Mouse (Mus musculus) hindbrain, embryonic 14.5 days (tissue): ENCODE measurements around the gene Psmb10. TPM values are rescaled to one million over a fixed set of nuclear protein-coding genes. Genes with fewer than 3 reads are reported as not detected.

Experiments
- ATAC-seq: fragments of 200-750 bp; cut with Nextera tagmentation; 2 replicates; pipeline ENCODE4 v1.8.0; 2017; ENCODE audit warnings: moderate number of reproducible peaks, mild to moderate bottlenecking, moderate TSS enrichment, moderate library complexity; ENCODE audit not compliant: low FRiP score
- DNase-seq: peaks from one replicate; pipeline ENCODE4 v3.0.0-alpha.2; 2015; ENCODE audit warnings: low spot score
- H3K27ac ChIP-seq: fragments of 300-500 bp; sonication (generic); 2 replicates; pipeline ENCODE4 v1.5.1; 2014; ENCODE audit warnings: mild to moderate bottlenecking, moderate library complexity
- H3K27me3 ChIP-seq: fragments of 300-500 bp; sonication (generic); 2 replicates; pipeline ENCODE4 v1.6.1; 2014; ENCODE audit warnings: mild to moderate bottlenecking, low read length, mixed read lengths; ENCODE audit not compliant: control insufficient read depth, insufficient read depth
- H3K36me3 ChIP-seq: fragments of 300-500 bp; sonication (generic); replicated peaks from 2 replicates; pipeline ENCODE4 v1.6.1; 2014; ENCODE audit not compliant: control insufficient read depth, insufficient read depth
- H3K4me1 ChIP-seq: fragments of 300-500 bp; sonication (generic); replicated peaks from 2 replicates; pipeline ENCODE4 v1.6.1; 2014; ENCODE audit warnings: antibody characterized with exemption, low read length, mixed read lengths; ENCODE audit not compliant: control insufficient read depth, insufficient read depth
- H3K4me2 ChIP-seq: fragments of 300-500 bp; sonication (generic); replicated peaks from 2 replicates; pipeline ENCODE4 v1.6.1; 2014; ENCODE audit warnings: mild to moderate bottlenecking, moderate library complexity
- H3K4me3 ChIP-seq: fragments of 300-500 bp; sonication (generic); replicated peaks from 2 replicates; pipeline ENCODE4 v1.5.1; 2014; ENCODE audit warnings: mild to moderate bottlenecking, low read length
- H3K9ac ChIP-seq: fragments of 300-500 bp; sonication (generic); 2 replicates; pipeline ENCODE4 v1.6.1; 2014
- H3K9me3 ChIP-seq: fragments of 300-500 bp; sonication (generic); 2 replicates; pipeline ENCODE4 v1.6.1; 2016; ENCODE audit warnings: low read length; ENCODE audit not compliant: control insufficient read depth
- WGBS: fragments of 180-500 bp; shearing (Covaris S2); extraction: QIAGEN DNeasy Blood & Tissue Kit; methylation state at CpG from one replicate; pipeline ENCODE4 v1.1.7; 2014; 5-methylcytosine and 5-hydroxymethylcytosine counted together
- microRNA-seq: library from miRNA; unstranded; fragments of <30 nt; microRNA quantifications from one replicate; pipeline ENCODE4, GENCODE M21; 2016
- polyA plus RNA-seq: library from polyadenylated mRNA; unstranded; fragments of >200 nt; fragmentation: Nextera tagmentation; extraction: Ambion mirVana; gene quantifications from 2 replicates; pipeline ENCODE4 v1.2.1, GENCODE M21; 2014

Psmb10 gene
- polyA plus RNA-seq, 1 experiment from 2014 or later = 79.8 TPM

DNA sequence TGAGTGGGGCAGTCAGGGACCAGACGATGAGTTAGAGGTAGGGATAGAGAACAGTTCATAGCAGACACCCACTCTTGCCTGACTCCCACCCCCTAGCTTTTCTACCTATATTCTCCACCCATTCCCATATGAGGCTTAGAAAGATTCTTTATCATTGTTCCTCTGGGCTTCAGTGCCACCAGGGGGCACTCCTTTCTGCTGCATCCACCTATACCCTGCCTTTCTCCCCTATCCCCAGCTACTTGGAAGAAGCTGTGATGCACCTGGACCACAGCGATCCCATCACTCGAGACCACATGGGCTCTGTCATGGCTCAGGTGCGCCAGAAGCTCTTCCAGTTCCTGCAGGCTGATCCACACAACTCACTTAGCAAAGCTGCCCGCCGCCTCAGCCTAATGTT is 45.8 kb downstream of the Psmb10 start:
- Histone ChIP-seq H3K27me3 (no peaks in the 10 kb centered on the region), H3K4me3 (no peak overlapping the region), H3K9ac (no peak overlapping the region), H3K36me3 (peaks cover 66% of the 10 kb centered on the region), H3K4me2 (no peak overlapping the region), H3K9me3 (no peaks in the 10 kb centered on the region), H3K27ac (no peak overlapping the region), H3K4me1 (0 out of 2 replicates have a peak, but pooled peaks cover 4% of the 10 kb centered on the region)
- ATAC-seq (no peak), DNase-seq (no peak)
- WGBS = 90% methylated on average over 6 of the region's 6 CpGs

DNA sequence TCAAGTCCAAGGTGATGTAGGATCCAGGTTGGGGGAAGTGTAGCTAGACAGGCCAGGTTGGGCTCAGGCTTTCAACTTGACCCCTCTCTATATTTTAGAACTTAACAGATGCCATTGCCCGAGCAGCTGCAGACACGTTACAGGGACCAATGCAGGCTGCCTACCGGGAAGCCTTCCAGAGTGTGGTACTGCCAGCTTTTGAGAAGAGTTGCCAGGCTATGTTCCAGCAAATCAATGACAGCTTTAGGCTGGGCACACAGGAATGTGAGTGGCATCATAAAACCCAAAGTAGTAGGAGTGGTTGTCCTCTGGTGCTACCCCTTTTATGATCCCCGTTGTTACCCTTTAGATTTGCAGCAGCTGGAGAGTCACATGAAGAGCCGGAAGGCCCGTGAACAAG is 47.4 kb downstream of the Psmb10 start:
- Histone ChIP-seq H3K9me3 (no peaks in the 10 kb centered on the region), H3K4me1 (0 out of 2 replicates have a peak, but pooled peaks cover 4% of the 10 kb centered on the region), H3K4me3 (no peak overlapping the region), H3K36me3 (peaks cover 82% of the 10 kb centered on the region), H3K27me3 (no peaks in the 10 kb centered on the region), H3K4me2 (no peak overlapping the region), H3K9ac (no peak overlapping the region), H3K27ac (no peak overlapping the region)
- ATAC-seq (no peak), DNase-seq (no peak)
- WGBS = 94% methylated on average over 6 of the region's 6 CpGs

DNA sequence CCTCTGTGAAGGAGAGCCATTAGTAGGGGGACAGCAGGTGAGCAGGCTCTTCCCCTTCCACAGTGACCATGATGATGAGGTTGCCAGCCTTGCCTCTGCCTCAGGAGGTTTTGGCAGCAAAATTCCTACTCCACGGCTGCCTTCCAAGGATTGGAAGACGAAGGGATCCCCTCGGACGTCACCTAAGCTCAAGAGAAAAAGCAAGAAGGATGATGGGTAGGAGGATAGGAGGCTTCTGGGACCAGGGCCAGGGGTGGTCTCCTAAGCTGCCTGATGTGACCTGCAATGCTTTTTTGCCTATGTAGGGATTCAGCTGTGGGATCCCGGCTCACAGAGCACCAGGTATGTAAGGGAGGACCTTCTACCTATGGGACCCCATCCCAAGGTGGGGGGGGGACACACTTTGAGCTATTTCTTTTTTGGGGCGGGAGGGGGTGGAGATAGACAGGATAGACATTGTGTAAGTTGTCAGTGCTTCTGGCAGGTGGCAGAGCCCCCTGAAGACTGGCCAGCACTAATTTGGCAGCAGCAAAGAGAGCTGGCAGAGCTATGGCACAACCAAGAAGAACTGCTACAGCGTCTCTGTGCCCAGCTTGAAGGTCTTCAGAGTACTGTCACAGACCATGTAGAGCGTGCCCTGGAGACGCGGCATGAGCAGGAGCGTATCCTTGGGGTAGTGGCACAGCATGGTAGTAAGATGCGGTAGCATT is 48.3 kb downstream of the Psmb10 start:
- 0 out of 2 replicates have a peak, but pooled peaks cover 4% of the 10 kb centered on the region for H3K4me1 ChIP-seq
- no peak overlapping the region for H3K4me3 ChIP-seq
- no peak overlapping the region for H3K4me2 ChIP-seq
- H3K27me3 ChIP-seq = no peaks in the 10 kb centered on the region
- no peak for ATAC-seq
- no peak for DNase-seq
- no peak overlapping the region for H3K9ac ChIP-seq
- 96% methylated on average over 12 of the region's 12 CpGs for WGBS
- H3K27ac ChIP-seq = no peak overlapping the region
- H3K36me3 ChIP-seq = peaks cover 89% of the 10 kb centered on the region
- no peaks in the 10 kb centered on the region for H3K9me3 ChIP-seq

Small RNA genes within 50 kb of the gene (microRNA-seq; reads per million reads assigned to microRNA genes)
- not detected for gene Mir7074

Other genes starting within 250 kb of the Psmb10 start
- 71.3 and 78.1 TPM in 2 replicates for gene Acd, start 237.3 kb downstream of the Psmb10 start, polyA plus RNA-seq
- gene Pard6a, start 237.3 kb downstream of the Psmb10 start, polyA plus RNA-seq = 53.7 and 56.2 TPM in 2 replicates
- 0.22 and 0.27 TPM in 2 replicates for gene 4933405L10Rik, start 230.8 kb downstream of the Psmb10 start, polyA plus RNA-seq
- gene Enkd1, start 230.2 kb downstream of the Psmb10 start, polyA plus RNA-seq = 11.6 and 13.4 TPM in 2 replicates
- gene Gfod2, start 179.8 kb downstream of the Psmb10 start, polyA plus RNA-seq = 62.7 and 71.7 TPM in 2 replicates
- 9.1 and 10.4 TPM in 2 replicates for gene Ranbp10, start 111.1 kb downstream of the Psmb10 start, polyA plus RNA-seq
- 0.64 and 1.4 TPM in 2 replicates for gene Tsnaxip1, start 110.7 kb downstream of the Psmb10 start, polyA plus RNA-seq
- 46.3 and 51.7 TPM in 2 replicates for gene Cenpt, start 85.2 kb downstream of the Psmb10 start, polyA plus RNA-seq
- 46.2 and 51.2 TPM in 2 replicates for gene Thap11, start 83.3 kb downstream of the Psmb10 start, polyA plus RNA-seq
- gene Nutf2, start 77.9 kb downstream of the Psmb10 start, polyA plus RNA-seq = 181 TPM in 2 replicates
- gene Edc4, start 57.6 kb downstream of the Psmb10 start, polyA plus RNA-seq = 40.1 and 46.6 TPM in 2 replicates
- 1.4 TPM in 1 of 2 replicates, not detected in the other for gene Nrn1l, start 44.9 kb downstream of the Psmb10 start, polyA plus RNA-seq
- 8.2 and 11.0 TPM in 2 replicates for gene Pskh1, start 38.0 kb downstream of the Psmb10 start, polyA plus RNA-seq
- gene Ctrl, start 4.6 kb downstream of the Psmb10 start, polyA plus RNA-seq = 2.9 and 3.2 TPM in 2 replicates
- gene Lcat, start 4.9 kb upstream of the Psmb10 start, polyA plus RNA-seq = 3.2 and 3.3 TPM in 2 replicates
- gene Slc12a4, start 27.7 kb upstream of the Psmb10 start, polyA plus RNA-seq = 9.3 and 9.4 TPM in 2 replicates
- not detected in 2 replicates for gene Dpep3, start 41.0 kb upstream of the Psmb10 start, polyA plus RNA-seq
- 21.3 and 22.4 TPM in 2 replicates for gene Dus2, start 52.9 kb upstream of the Psmb10 start, polyA plus RNA-seq
- not detected in 2 replicates for gene Dpep2nb, start 67.5 kb upstream of the Psmb10 start, polyA plus RNA-seq
- gene Ddx28, start 73.4 kb upstream of the Psmb10 start, polyA plus RNA-seq = 20.3 and 22.1 TPM in 2 replicates
- 2.5 and 2.6 TPM in 2 replicates for gene Nfatc3, start 120.4 kb upstream of the Psmb10 start, polyA plus RNA-seq
- 0.19 TPM in 1 of 2 replicates, not detected in the other for gene Esrp2, start 198.5 kb upstream of the Psmb10 start, polyA plus RNA-seq
- 7.9 and 9.1 TPM in 2 replicates for gene Pla2g15, start 212.0 kb upstream of the Psmb10 start, polyA plus RNA-seq
- gene Slc7a6, start 230.4 kb upstream of the Psmb10 start, polyA plus RNA-seq = 65.8 and 67.3 TPM in 2 replicates